Mouse (Mus musculus): ENCODE data around the gene Msto1.
A peak's percentile ranks its signal among the peaks of the same experiment; 100 is the strongest.
"Not testable (repeated sequence)": the region's sequence is repeated elsewhere in the genome, so short reads cannot be mapped to it uniquely, and the experiment has no call there.

The Msto1 gene

GRCm38 (mm10) chr3:88913511-88914383 lies at the start of gene Msto1:
TSS of gene Msto1 (minus strand) at chr3:88913999.
- DNase-seq (ENCODE audit: low read depth, low spot score), result peak; percentile 81

- DNase-seq (ENCODE audit: low read depth, low spot score), result not testable (repeated sequence)
Measured at GRCm38 (mm10) chr3:88963211-88963610, 49.4 kb upstream of the Msto1 start.

DNA sequence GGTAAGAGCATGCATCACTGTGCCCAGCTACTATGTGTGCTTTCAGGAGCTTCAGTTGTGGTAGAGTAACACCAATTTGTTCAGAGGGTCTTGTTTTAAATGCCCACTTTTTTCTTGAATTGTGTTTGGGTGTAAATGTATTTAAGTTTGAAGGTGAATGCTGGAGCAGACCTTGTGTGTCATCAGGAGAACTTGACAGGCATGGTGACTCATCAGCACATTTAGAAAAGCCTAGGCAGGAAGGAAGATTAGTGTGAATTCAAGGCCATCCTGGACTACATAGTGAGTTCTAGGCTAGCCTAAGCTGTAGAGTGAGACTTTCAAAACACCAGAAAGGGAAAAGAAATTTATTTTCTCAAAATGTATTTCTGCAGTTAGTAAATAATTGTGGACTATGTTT lies 39.9 kb upstream of the Msto1 start:
- DNase-seq (ENCODE audit: low read depth, low spot score), result no peak

DNA sequence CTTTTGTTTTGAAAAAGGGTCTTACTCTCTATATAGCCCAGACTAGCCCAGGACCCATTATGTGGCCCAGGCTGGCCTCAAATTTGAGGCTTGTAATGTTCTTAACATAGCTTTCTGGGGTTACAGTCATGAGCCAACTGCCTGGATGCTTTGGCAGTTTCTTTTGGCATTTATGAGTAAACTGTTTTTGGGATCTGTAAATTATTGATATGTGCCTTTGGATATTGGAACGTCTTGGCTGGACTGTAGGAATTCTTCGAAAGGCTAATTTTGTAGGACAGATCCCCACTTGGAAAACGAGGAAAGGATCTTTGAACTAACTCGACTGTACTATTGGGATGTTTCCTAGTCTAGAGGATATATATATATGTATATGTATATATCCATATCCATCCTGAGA lies 39.4 kb upstream of the Msto1 start:
- no peak for DNase-seq (ENCODE audit: low read depth, low spot score)

GRCm38 (mm10) chr3:88951327-88951800 lies 37.6 kb upstream of the Msto1 start:
- no peak for DNase-seq (ENCODE audit: low read depth, low spot score)

DNA sequence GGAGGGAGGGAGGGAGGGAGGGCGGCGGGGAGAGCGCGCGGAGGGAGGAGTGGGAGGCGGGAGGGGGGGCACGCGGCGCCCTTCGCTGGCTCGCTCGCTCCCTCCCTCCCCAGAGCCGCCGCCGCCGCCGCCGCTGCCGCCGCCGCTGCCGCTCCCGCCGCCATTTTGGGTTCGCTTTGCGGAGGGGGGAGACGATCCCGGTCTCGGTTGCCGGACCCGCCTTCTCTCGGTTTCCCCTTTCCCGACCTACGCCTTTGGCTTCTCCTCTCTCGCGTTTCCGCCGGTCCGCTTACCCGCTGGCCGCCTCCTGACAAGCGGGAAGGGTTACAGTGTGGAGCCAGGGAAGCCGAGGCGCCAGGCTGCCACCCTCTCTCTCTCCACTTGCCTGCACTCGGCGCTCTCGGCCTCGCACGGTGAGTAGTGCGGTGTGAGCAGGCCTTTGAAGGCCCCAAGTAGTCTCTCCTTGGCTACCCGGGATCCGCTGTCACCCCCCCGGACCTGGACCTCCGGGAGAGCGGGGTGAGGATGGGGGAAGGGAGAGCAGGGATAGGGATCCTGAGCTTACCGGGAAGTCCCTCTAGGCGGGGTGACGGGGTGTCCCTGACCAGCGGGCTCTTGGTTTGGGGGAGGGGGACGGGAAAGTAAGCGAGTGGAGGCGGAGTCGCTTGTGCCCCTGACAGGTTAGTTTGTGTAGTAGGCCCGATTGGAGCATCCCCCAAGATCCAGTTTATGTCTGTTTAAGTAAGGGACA lies 37.0 kb upstream of the Msto1 start, which contains the start of the genes Ash1l and Dap3:
Ash1l (plus strand) TSS at position 47 of the 751 bp plus-strand sequence.
Dap3 (minus strand) TSS at position 606 of the 751 bp plus-strand sequence.
- peak; percentile 76 for DNase-seq (ENCODE audit: low read depth, low spot score)

- peak; percentile 86 for DNase-seq (ENCODE audit: low read depth, low spot score)
Measured at GRCm38 (mm10) chr3:88949786-88950575, 36.2 kb upstream of the Msto1 start.

DNA sequence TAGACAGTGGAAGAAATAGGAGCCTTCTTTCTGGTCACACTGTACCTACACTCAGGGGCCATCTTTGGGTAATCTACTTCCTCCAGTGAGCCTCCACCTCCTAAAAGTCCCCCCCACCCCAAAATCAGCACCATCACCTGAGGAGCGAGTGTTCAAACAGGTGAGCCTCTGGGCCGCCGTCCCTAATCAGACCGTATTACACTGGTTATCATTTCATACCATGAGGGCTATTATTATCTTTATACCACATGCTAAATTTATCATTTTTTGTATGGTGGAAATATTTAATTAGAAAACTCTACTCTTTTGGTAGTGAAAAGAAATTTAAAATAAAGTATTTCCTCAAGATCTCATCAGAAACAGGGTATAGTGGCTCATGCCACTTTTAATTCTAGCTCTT lies 30.3 kb upstream of the Msto1 start:
- no peak for DNase-seq (ENCODE audit: low read depth, low spot score)

- DNase-seq (ENCODE audit: low read depth, low spot score), result no peak
Measured at GRCm38 (mm10) chr3:88942316-88942880, 28.6 kb upstream of the Msto1 start.

DNA sequence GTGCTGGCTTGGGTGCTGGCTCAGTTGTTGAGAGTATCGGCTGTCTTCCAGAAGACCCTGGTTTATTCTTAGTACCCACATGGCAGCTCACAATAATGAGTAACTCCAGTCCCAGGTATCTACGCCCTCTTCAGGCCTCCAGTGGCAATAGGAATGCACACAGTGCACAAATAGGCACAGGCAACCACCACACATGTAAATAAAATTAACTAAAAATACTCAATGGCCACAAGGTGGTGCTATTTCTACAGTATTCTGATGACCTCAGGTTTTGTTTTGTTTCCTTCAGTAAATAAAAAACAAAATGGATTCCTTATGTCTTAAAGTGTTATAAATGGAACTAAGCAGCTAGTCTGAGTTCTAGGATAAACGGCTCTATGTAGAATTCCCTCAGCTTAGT lies 25.9 kb upstream of the Msto1 start:
- peak; percentile 65 for DNase-seq (ENCODE audit: low read depth, low spot score)

- no peak for DNase-seq (ENCODE audit: low read depth, low spot score)
Measured at GRCm38 (mm10) chr3:88939071-88939470, 25.3 kb upstream of the Msto1 start.

DNA sequence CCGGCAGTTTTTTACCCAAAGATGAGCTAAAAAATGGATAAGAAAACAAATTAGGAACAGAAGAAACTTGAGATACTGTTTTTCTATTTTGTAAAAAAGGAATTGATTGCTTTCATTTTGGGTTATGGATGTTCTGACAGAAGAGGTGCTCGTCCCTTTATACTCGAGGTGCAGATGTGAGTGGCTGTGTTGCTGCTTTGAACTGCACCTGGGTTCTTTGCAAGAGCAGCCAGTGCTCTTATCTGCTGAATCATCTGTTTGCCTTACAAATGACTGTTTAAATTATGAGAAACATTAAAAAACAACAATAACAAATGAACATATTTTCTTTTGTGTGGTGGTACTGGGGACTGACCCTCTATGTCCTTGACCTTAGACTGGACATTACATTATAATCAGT lies 15.7 kb upstream of the Msto1 start:
- DNase-seq (ENCODE audit: low read depth, low spot score), result no peak

GRCm38 (mm10) chr3:88925651-88926050 lies 11.9 kb upstream of the Msto1 start:
- DNase-seq (ENCODE audit: low read depth, low spot score), result no peak

DNA sequence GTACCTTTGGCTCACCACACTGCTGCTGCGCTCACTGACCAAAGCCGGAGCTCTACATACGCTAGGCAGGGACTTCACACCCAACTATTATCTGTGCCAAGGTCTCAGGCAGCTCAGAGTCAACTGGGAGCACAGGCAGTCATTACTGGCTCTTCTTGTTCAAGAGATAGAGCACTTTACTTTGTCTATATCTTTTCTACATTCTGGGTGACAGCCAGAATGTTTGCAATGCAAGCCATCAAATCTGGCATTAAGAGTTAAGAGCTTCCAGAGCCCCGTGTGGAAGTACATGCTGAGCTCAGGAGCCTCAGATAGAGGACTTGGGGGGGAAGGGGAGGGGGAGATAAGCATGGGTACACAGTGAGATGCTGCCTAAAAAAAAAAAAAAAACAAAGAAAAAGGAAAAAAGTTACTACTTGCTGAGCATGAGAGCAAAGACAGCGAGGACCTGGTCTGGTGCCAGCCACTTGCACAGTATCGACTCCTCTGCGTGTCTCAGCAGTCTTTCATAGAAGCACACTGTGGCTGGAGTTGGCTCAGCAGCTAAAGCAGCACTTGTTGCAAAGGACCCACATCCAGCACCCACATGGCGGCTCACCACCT lies 10.3 kb upstream of the Msto1 start:
- DNase-seq (ENCODE audit: low read depth, low spot score), result no peak

DNA sequence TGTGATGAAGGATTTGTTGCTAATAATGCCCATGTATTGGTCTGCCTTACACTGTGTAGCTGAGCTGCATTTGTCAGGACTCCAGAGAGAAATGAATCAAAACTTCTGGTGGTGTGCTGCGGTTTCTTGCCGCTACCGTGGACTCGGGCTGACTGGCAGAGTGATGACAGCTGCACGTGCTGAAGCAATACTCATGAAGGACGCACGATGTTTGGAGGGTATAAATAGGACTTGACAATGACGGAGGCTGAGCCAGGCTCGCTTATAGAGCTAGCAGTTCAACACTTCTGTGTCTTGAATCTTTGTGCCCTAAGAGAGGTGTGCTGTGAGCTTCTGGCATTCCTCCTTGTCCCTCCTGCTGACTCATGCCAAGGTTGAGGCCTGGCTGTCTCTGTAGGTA lies 7.6 kb upstream of the Msto1 start:
- no peak for DNase-seq (ENCODE audit: low read depth, low spot score)

- DNase-seq (ENCODE audit: low read depth, low spot score), result no peak
Measured at GRCm38 (mm10) chr3:88918981-88919380, 5.2 kb upstream of the Msto1 start.

DNA sequence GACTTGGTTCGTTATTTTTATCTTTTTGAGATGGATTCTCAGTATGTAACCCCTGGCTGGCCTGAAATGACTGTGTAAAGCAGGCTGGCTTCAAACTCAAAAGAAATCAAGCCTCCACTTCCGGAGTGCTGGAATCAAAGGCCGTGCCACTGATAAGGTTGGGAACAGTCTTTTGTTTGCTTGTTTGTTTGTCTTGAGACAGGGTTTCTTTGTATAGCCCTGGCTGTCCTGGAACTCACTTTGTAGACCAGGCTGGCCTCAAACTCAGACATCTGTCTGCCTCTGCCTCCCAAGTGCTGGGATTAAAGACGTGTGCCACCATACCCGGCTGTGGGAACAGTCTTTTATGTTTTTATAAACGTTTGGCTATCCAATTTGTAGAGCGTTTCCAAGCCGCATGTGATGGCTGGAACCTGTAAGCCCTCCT lies 598 bp upstream of the Msto1 start:
- DNase-seq (ENCODE audit: low read depth, low spot score), result no peak

DNA sequence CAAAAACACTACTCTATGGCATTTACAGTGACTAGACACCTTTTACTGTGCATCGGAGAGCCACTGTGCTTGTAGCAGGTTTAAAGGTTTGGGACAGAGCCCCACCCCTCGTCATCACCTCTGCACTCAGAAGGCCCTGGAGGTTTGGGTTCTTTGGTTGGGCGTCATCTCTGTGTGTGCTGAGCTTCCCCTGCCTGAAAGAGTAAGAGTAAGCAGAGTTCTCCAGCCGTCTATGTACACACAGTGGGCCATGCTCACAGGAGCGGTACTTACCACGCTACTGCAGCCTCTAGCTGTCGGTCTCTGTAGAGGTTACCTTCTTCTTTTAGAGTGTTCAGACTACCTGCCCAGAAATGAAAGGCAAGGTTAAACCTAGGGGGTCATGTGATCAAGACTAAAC lies 1.2 kb downstream of the Msto1 start:
- DNase-seq (ENCODE audit: low read depth, low spot score), result no peak

DNA sequence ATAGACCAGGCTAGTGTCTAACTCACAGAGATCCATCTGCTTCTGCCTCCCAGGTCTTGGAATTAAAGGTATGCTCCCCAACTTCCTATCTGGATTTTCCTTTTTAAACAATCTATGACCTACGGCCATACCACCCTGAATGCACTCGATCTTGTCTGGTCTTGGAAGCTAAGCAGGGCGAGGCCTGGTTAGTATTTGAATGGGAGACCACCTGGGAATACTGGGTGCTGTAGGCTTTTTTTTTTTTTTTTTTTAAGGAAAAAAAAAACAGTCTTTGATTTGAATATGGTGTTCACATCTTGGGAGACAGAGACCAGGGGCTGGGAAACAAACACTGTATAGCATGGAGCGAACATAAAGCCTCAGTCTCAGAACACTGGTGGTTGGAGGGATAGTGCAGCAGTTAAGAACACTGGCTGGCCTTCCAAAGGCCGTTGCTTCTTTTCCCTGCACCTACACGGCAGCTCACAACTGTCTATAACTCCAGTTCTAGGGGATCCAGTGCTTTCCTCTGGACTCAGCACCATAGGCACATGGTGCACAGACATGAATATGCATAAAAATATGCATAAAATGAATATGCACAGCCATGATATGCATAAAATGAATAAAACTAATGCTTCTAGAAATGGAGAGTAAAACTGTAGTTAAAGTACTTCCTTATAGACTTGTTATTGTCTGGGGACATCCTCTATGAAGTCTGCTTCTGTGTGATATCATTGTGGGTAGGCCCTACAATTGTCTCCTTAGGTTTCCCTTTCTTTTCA lies 7.2 kb downstream of the Msto1 start:
- DNase-seq (ENCODE audit: low read depth, low spot score), result no peak

- DNase-seq (ENCODE audit: low read depth, low spot score), result no peak
Measured at GRCm38 (mm10) chr3:88905741-88906140, 8.1 kb downstream of the Msto1 start.

Data from forelimb bud, embryonic 11.5 days (tissue).